Mouse (Mus musculus): ENCODE data around the gene Lmntd1.

DNA sequence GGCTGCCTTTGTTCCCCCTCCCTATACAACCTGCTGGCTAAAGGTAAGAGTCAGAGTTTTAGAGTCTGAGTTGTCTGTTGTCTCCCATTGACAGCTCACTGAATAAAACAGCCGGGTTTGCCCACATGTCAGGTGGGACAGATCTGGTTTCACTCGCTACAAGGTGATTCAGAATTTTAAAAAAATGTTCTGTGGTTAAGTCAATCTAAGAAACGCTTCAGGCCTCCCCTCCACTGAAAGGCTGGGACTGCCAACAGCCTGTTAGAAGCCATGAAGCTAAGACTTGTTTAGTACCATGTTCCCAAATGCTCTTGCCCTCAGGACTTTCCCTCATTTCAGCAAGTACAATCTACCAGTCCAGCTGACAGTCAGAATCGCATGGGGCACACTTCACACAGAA is 244.8 kb downstream of the Lmntd1 start:
- TF ChIP-seq POLR2A (IDR thresholded peaks at IDR 0.05; ENCODE audit: low read depth, low read length) = no peak
- no peak for TF ChIP-seq CTCF (IDR thresholded peaks at IDR 0.05; ENCODE audit: extremely low read depth, insufficient read depth, insufficient read length, insufficient replicate concordance)
